Comparison of ENCODE assay signal across 8 mouse cellular contexts in the genomic region with DNA sequence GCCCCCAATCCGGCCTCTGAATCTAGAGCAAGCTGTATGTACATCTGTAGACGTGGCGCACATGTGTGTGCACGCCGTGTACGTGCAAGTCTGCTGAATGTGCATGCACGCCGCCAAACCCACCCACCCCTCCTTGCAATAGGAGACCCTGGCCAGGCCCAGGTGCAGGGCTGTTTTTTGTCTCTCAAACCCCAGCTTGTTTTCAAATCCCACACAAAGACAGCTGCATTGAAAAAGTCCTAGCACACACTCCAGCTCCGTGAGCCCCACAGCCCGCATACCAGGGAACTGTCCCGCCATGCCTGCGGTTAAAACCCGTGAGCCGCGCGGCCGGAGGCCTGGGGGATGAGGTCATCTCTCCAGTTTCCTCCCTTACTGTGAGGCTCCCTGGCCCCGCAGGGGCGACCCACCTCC. TPM values are rescaled to one million over a fixed set of nuclear protein-coding genes. Genes with fewer than 3 reads are reported as not detected.
DNase-seq lines count a peak whose midpoint lies in the region; ATAC-seq lines count a peak whose summit lies in the region.

No protein-coding gene starts in this region.

- peak overlapping the region; percentile 82 for H3K27ac ChIP-seq in heart, embryonic 16.5 days (ENCODE audit: low read length)
- no peak overlapping the region for H3K27ac ChIP-seq in liver, embryonic 15.5 days (replicated peaks)

- 14% methylated on average over 19 of the region's 19 CpGs for WGBS in heart, embryonic 16.5 days
- 22% methylated on average over 19 of the region's 19 CpGs for WGBS in liver, embryonic 15.5 days (ENCODE audit: insufficient replicate concordance)

- H3K4me1 ChIP-seq in heart, embryonic 16.5 days (ENCODE audit: control insufficient read depth, insufficient read depth, low read length) = peaks cover 23% of the 10 kb centered on the region
- peaks cover 10% of the 10 kb centered on the region for H3K4me1 ChIP-seq in liver, embryonic 15.5 days (replicated peaks)

- no peaks in the 10 kb centered on the region for H3K27me3 ChIP-seq in heart, embryonic 16.5 days (ENCODE audit: control insufficient read depth, insufficient read depth, low read length)
- H3K27me3 ChIP-seq in liver, embryonic 15.5 days = 0 out of 2 replicates have a peak, but pooled peaks cover 10% of the 10 kb centered on the region

- H3K4me3 ChIP-seq in heart, embryonic 16.5 days (ENCODE audit: low read length) = peak overlapping the region; percentile 43
- no peak overlapping the region for H3K4me3 ChIP-seq in liver, embryonic 15.5 days (replicated peaks)

- peak overlapping the region; percentile 72 for H3K4me2 ChIP-seq in heart, embryonic 16.5 days (ENCODE audit: low read depth, low read length)
- peak overlapping the region; percentile 67; the same call in 1 of the 2 replicates for H3K4me2 ChIP-seq in liver, embryonic 15.5 days

- peak; percentile 25 for DNase-seq in ovary, postnatal 10 days (ENCODE audit: low spot score)
- no peak for DNase-seq in ovary, adult 18-20 months (ENCODE audit: low spot score)
- DNase-seq in embryo, embryonic 11 days = peak; percentile 74
- DNase-seq in spleen, adult 12 weeks (ENCODE audit: low spot score) = no peak
- no peak for DNase-seq in left cerebral cortex, adult 18-20 months (ENCODE audit: low spot score in 2 of 2)

- H3K9me3 ChIP-seq in heart, embryonic 16.5 days (replicated peaks; ENCODE audit: control insufficient read depth, low read length) = no peaks in the 10 kb centered on the region
- H3K9me3 ChIP-seq in liver, embryonic 15.5 days (replicated peaks) = no peaks in the 10 kb centered on the region

- peak overlapping the region; percentile 67 for H3K9ac ChIP-seq in heart, embryonic 16.5 days (ENCODE audit: low read length)
- no peak overlapping the region for H3K9ac ChIP-seq in liver, embryonic 15.5 days

- peak; percentile 59 for ATAC-seq in heart, embryonic 16.5 days (replicated peaks; ENCODE audit: extremely low read depth, insufficient read depth, low FRiP score)
- peak; percentile 26; the same call in 1 of the 2 replicates for ATAC-seq in liver, embryonic 15.5 days (ENCODE audit: insufficient read depth)
- ATAC-seq in monocyte, adult 5-6 weeks (replicated peaks; ENCODE audit: insufficient number of reproducible peaks, low FRiP score, low TSS enrichment, poor library complexity, severe bottlenecking) = no peak

- no peaks in the 10 kb centered on the region for H3K36me3 ChIP-seq in heart, embryonic 16.5 days (ENCODE audit: control insufficient read depth, insufficient read depth)
- no peaks in the 10 kb centered on the region for H3K36me3 ChIP-seq in liver, embryonic 15.5 days (replicated peaks)

RNA-seq across cellular contexts. Expression of a gene that starts 48.3 kb away (rescaled TPM):
- 34.6 and 34.9 TPM in 2 replicates for polyA plus RNA-seq in heart, embryonic 16.5 days (2015; fragmentation: Nextera tagmentation; extraction: Ambion mirVana)
- 0.31 and 0.91 TPM in 2 replicates for polyA plus RNA-seq in liver, embryonic 15.5 days (2015; fragmentation: Nextera tagmentation; extraction: Ambion mirVana)
- not detected in 3 replicates for total RNA-seq in monocyte, adult 5-6 weeks (2017)
- under 1 TPM; 0.30 to 0.54 TPM for total RNA-seq in left cerebral cortex, adult 18-20 months (2021)

Comparison
In these comparisons a context has a peak if more than half of its experiments do, and no peak if none do; other contexts are left out.
1. DNase-seq: peak in ovary, postnatal 10 days (single experiment) and embryo, embryonic 11 days (single experiment); none in ovary, adult 18-20 months (single experiment), spleen, adult 12 weeks (single experiment) and left cerebral cortex, adult 18-20 months (0 of 2).